Mouse (Mus musculus) forebrain, embryonic 13.5 days (tissue): ENCODE data around the gene Havcr1. TPM values are rescaled to one million over a fixed set of nuclear protein-coding genes. Genes with fewer than 3 reads are reported as not detected.

Experiments used
- polyA plus RNA-seq: library from polyadenylated mRNA; unstranded; fragments of >200 nt; fragmentation: Nextera tagmentation; extraction: Ambion mirVana; gene quantifications from 2 replicates; pipeline ENCODE4 v1.2.1, GENCODE M21; 2015

Gene Havcr1
- polyA plus RNA-seq, 1 experiment from 2014 or later: not detected

Other genes with a start within 250 kb of the Havcr1 start
- not detected in 2 replicates for gene Gm12169, start 210.9 kb upstream of the Havcr1 start, polyA plus RNA-seq
- not detected in 2 replicates for gene BC053393, start 163.5 kb upstream of the Havcr1 start, polyA plus RNA-seq
- not detected in 2 replicates for gene Dppa1, start 105.8 kb upstream of the Havcr1 start, polyA plus RNA-seq
- 0.09 TPM in 1 of 2 replicates, not detected in the other for gene Timd2, start 28.0 kb upstream of the Havcr1 start, polyA plus RNA-seq
- 0.10 TPM in 1 of 2 replicates, not detected in the other for gene Timd4, start 75.7 kb downstream of the Havcr1 start, polyA plus RNA-seq